Mouse (Mus musculus): ENCODE data around the gene Gphn. TPM values are rescaled to one million over a fixed set of nuclear protein-coding genes. Genes with fewer than 3 reads are reported as not detected.
"Not testable (repeated sequence)": the region's sequence is repeated elsewhere in the genome, so short reads cannot be mapped to it uniquely, and the experiment has no call there.

Gphn gene
- total and polyA plus RNA-seq, 2 experiments, result 31.6 to 59.4 TPM

DNA sequence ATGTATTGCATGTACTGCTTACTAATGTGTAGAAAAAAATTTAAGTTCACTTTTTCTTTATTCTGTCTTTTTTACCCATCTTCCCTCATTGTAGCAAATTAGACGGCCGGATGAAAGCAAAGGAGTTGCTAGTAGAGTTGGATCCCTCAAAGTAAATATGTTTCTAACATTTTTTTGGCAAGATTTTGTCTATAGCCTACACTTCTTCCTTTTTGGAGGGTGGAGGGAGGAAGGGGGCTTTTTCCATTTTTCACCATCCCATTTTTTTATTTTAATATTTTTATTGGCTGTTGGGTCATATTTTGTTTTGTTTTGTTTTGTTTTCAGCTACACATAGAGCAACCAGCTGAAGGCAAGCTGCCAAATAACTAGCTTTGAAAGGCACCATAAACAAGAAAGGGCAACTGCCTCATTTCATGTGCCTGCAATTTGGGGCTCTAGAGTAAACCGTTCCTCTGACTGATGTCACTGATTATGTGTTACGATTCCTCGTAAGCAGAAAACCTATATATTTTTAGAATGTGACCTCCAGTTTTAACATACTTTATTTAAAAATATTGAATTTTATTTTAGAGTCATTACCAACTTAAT is 296.7 kb downstream of the Gphn start:
- 88% methylated on average over 5 of the region's 5 CpGs for WGBS
- peaks cover 2% of the 10 kb centered on the region; the same call in 1 of the 2 replicates for H3K36me3 ChIP-seq (ENCODE audit: control insufficient read depth, insufficient read depth, low read length)
- no peak overlapping the region for H3K9ac ChIP-seq (ENCODE audit: low read depth, low read length)
- H3K4me3 ChIP-seq (ENCODE audit: insufficient read depth, low read depth, low read length), result no peak overlapping the region
- no peaks in the 10 kb centered on the region for H3K4me1 ChIP-seq (ENCODE audit: control insufficient read depth, insufficient read depth, low read length)
- H3K79me2 ChIP-seq (ENCODE audit: control insufficient read depth, insufficient read depth, low read length), result no peaks in the 10 kb centered on the region
- DNase-seq (ENCODE audit: extremely low read depth, low read depth, low spot score), result no peak
- H3K27ac ChIP-seq (replicated peaks; ENCODE audit: insufficient read depth, low read depth, low read length), result no peak overlapping the region
- TF ChIP-seq CTCF (IDR thresholded peaks at IDR 0.05; ENCODE audit: low read depth, low read length), result no peak
- TF ChIP-seq POLR2A (IDR thresholded peaks at IDR 0.05; ENCODE audit: extremely low read depth, insufficient read depth, low read length), result no peak
- no peaks in the 10 kb centered on the region for H3K27me3 ChIP-seq (ENCODE audit: control insufficient read depth, insufficient read depth, low read length)

DNA sequence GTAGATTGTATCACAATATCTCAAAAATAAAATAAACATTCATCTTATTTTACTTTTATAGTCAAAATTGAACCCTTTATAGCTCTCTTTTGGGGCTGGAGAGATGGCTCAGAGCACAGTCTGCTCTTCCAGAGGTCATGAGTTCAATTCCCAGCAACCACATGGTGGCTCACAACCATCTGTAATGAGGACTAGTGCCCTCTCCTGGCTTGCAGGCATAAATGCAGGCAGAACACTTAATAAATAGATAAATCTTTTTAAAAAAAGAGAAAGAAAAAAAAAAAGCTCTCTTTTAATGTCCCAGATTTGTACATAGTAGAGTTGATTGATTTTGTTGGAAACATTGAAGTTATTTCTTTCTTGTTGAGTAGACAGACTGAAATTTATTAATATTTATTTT is 311.4 kb downstream of the Gphn start:
- H3K27ac ChIP-seq (replicated peaks; ENCODE audit: insufficient read depth, low read depth, low read length); DNase-seq (ENCODE audit: extremely low read depth, low read depth, low spot score); H3K27me3 ChIP-seq (ENCODE audit: control insufficient read depth, insufficient read depth, low read length); H3K4me3 ChIP-seq (ENCODE audit: insufficient read depth, low read depth, low read length); H3K79me2 ChIP-seq (ENCODE audit: control insufficient read depth, insufficient read depth, low read length); H3K4me1 ChIP-seq (ENCODE audit: control insufficient read depth, insufficient read depth, low read length); H3K36me3 ChIP-seq (ENCODE audit: control insufficient read depth, insufficient read depth, low read length); H3K9ac ChIP-seq (ENCODE audit: low read depth, low read length): not testable (repeated sequence)

DNA sequence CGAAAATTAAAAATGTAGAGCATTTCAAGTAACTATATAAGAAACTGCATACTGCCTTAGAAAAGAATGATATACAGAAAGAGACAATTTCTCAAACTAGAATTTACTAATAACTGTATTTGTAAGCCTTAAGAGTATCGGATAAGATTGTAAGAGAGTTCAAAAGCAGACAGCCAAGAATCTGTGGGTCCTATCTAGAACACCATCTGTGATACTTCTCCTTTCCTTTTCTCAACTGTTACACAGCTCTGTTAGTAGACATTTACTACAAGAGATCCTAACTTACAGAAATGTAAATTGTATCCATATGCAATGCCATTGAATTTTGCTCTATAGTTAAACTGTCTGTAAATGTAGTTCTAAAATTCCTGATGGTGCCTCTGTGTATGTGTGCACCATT is 324.7 kb downstream of the Gphn start:
- 96% methylated on average over 2 of the region's 2 CpGs for WGBS
- Histone ChIP-seq H3K27me3 (ENCODE audit: control insufficient read depth, insufficient read depth, low read length) (no peaks in the 10 kb centered on the region), H3K79me2 (ENCODE audit: control insufficient read depth, insufficient read depth, low read length) (no peaks in the 10 kb centered on the region), H3K27ac (replicated peaks; ENCODE audit: insufficient read depth, low read depth, low read length) (no peak overlapping the region), H3K4me1 (ENCODE audit: control insufficient read depth, insufficient read depth, low read length) (no peaks in the 10 kb centered on the region), H3K4me3 (ENCODE audit: insufficient read depth, low read depth, low read length) (no peak overlapping the region), H3K9ac (ENCODE audit: low read depth, low read length) (no peak overlapping the region), H3K36me3 (ENCODE audit: control insufficient read depth, insufficient read depth, low read length) (peaks cover 3% of the 10 kb centered on the region; the same call in 1 of the 2 replicates)
- TF ChIP-seq CTCF (IDR thresholded peaks at IDR 0.05; ENCODE audit: low read depth, low read length) (no peak), POLR2A (IDR thresholded peaks at IDR 0.05; ENCODE audit: extremely low read depth, insufficient read depth, low read length) (no peak)
- no peak for DNase-seq (ENCODE audit: extremely low read depth, low read depth, low spot score)

DNA sequence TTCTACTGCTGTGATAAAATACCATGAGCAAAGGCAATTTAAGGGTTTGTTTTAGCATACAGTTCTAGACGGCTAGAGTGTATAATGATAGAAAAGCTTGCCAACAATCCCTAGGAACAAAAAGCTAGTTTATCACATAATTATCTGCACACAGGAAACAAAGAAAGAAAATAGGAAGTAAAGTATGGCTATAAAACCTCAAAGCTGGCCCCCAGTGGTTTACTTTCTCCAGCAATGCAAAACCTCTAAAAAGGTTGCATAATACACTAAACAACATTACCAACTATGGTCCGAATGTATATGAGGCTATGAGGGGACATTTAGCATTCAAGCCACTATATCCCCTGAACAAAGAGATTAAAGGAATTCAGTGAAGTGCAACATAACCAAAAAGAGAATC is 405.6 kb downstream of the Gphn start:
- TF ChIP-seq CTCF (IDR thresholded peaks at IDR 0.05; ENCODE audit: low read depth, low read length), result no peak
- Histone ChIP-seq H3K79me2 (ENCODE audit: control insufficient read depth, insufficient read depth, low read length) (no peaks in the 10 kb centered on the region), H3K4me3 (ENCODE audit: insufficient read depth, low read depth, low read length) (no peak overlapping the region), H3K4me1 (ENCODE audit: control insufficient read depth, insufficient read depth, low read length) (no peaks in the 10 kb centered on the region), H3K36me3 (ENCODE audit: control insufficient read depth, insufficient read depth, low read length) (peaks cover 14% of the 10 kb centered on the region; the same call in 1 of the 2 replicates), H3K9ac (ENCODE audit: low read depth, low read length) (no peak overlapping the region), H3K27ac (replicated peaks; ENCODE audit: insufficient read depth, low read depth, low read length) (no peak overlapping the region), H3K27me3 (ENCODE audit: control insufficient read depth, insufficient read depth, low read length) (no peaks in the 10 kb centered on the region)
- no peak for DNase-seq (ENCODE audit: extremely low read depth, low read depth, low spot score)
- WGBS, result 82% methylated on average over 2 of the region's 2 CpGs

DNA sequence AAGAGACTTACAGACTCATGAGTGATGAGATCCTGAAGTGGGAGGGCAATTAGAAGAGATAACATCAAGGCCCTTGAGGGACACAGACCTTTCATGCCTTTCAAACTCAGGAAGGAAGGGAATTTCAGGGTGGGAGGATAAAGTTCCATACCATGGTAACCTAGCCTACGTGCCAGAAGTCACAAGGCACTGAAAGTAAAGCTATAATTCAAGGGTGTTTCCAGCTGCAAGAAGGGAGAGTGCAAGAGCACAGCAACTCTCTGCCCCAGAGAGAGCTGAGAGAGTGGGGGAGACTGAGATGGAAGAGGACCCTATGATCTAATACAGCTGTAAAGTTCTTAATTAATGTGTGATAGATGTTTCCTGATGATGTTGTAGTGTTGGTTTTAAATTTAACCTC is 413.3 kb downstream of the Gphn start:
- no peak for DNase-seq (ENCODE audit: extremely low read depth, low read depth, low spot score)
- Histone ChIP-seq H3K4me1 (ENCODE audit: control insufficient read depth, insufficient read depth, low read length) (no peaks in the 10 kb centered on the region), H3K4me3 (ENCODE audit: insufficient read depth, low read depth, low read length) (no peak overlapping the region), H3K27me3 (ENCODE audit: control insufficient read depth, insufficient read depth, low read length) (no peaks in the 10 kb centered on the region), H3K79me2 (ENCODE audit: control insufficient read depth, insufficient read depth, low read length) (no peaks in the 10 kb centered on the region), H3K27ac (replicated peaks; ENCODE audit: insufficient read depth, low read depth, low read length) (no peak overlapping the region), H3K9ac (ENCODE audit: low read depth, low read length) (no peak overlapping the region), H3K36me3 (ENCODE audit: control insufficient read depth, insufficient read depth, low read length) (peaks cover 19% of the 10 kb centered on the region)
- TF ChIP-seq CTCF (IDR thresholded peaks at IDR 0.05; ENCODE audit: low read depth, low read length), result no peak
- no peak for TF ChIP-seq POLR2A (IDR thresholded peaks at IDR 0.05; ENCODE audit: extremely low read depth, insufficient read depth, low read length)
- 80% methylated on average over 1 of the region's 1 CpGs for WGBS

DNA sequence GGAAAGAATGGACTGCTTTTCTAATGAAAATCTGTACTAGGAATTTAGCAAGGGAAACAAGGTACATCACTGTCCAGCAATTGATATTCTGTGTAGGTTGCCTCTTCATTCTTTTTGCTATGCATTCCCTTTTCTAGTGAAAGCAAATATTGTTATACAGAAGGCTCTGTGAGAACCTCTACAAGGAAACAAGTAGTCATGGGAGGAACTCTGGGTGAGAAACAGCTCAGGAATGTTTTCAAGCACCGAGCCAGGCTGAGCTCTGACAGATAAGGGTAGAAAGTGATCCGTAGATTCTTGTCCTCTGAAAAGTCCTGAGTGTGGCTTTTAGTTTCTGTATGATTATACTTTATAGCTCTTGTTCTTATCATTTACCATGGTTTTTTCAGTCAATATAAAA is 413.9 kb downstream of the Gphn start:
- Histone ChIP-seq H3K27me3 (ENCODE audit: control insufficient read depth, insufficient read depth, low read length) (no peaks in the 10 kb centered on the region), H3K4me1 (ENCODE audit: control insufficient read depth, insufficient read depth, low read length) (no peaks in the 10 kb centered on the region), H3K36me3 (ENCODE audit: control insufficient read depth, insufficient read depth, low read length) (peaks cover 19% of the 10 kb centered on the region), H3K27ac (replicated peaks; ENCODE audit: insufficient read depth, low read depth, low read length) (no peak overlapping the region), H3K9ac (ENCODE audit: low read depth, low read length) (no peak overlapping the region), H3K4me3 (ENCODE audit: insufficient read depth, low read depth, low read length) (no peak overlapping the region), H3K79me2 (ENCODE audit: control insufficient read depth, insufficient read depth, low read length) (no peaks in the 10 kb centered on the region)
- no peak for DNase-seq (ENCODE audit: extremely low read depth, low read depth, low spot score)
- 77% methylated on average over 2 of the region's 2 CpGs for WGBS
- TF ChIP-seq CTCF (IDR thresholded peaks at IDR 0.05; ENCODE audit: low read depth, low read length) (no peak), POLR2A (IDR thresholded peaks at IDR 0.05; ENCODE audit: extremely low read depth, insufficient read depth, low read length) (no peak)

All from liver, adult 2 months (tissue).